Mouse (Mus musculus): ENCODE results near the gene Oxct2b. TPM values are rescaled to one million over a fixed set of nuclear protein-coding genes. Genes with fewer than 3 reads are reported as not detected.
"Not testable (repeated sequence)": the region's sequence is repeated elsewhere in the genome, so short reads cannot be mapped to it uniquely, and the experiment has no call there.

Gene Oxct2b
- polyA plus RNA-seq (2015; fragmentation: Nextera tagmentation; extraction: Ambion mirVana), result 0.09 TPM in 1 of 2 replicates, not detected in the other

GRCm38 (mm10) chr4:123116011-123116410 is at the start of gene Oxct2b:
TSS of gene Oxct2b (plus strand) at chr4:123116266.
- no peak for DNase-seq (ENCODE audit: low spot score)

GRCm38 (mm10) chr4:123068646-123069045 is 47.4 kb upstream of the Oxct2b start:
- DNase-seq (ENCODE audit: low spot score), result no peak

DNA sequence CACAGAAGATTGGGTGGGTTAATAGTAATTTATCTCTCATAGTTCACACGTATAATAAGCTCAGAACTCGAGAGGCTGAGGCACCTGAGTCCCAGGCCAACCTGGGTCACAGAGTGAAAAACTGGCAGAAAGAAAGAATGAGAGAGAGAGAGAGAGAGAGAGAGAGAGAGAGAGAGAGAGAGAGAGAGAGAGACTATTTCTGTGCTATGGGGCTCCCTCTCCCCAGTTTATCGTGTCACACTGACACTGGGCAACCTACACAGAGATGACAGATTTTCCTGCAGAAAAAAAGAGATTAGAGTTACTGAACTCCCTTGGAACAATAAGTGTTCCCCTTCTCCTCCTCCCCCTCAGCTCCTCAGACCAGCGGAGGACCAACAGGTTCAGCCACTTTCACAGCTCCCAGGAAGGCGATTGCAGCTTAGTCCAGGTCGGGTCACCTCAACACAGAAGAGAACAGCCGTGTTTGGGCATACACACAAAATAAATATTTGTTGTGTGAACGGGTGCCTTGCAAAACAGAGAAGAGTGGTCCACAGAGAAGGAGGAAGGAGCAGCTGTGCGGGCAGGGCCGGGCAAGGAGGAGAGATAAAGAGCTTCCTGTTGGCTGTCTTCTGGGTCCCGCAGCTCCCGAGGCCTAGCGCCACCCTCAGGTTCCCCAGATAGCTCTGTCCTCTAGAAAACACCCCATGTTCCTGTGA is 44.6 kb upstream of the Oxct2b start:
- peak; percentile 66 for DNase-seq (ENCODE audit: low spot score)

- no peak for DNase-seq (ENCODE audit: low spot score)
These were observed 39.1 kb upstream of the Oxct2b start for GRCm38 (mm10) chr4:123076928-123077327.

GRCm38 (mm10) chr4:123078231-123078630 is 37.8 kb upstream of the Oxct2b start:
- no peak for DNase-seq (ENCODE audit: low spot score)

- no peak for DNase-seq (ENCODE audit: low spot score)
These were observed 35.3 kb upstream of the Oxct2b start for GRCm38 (mm10) chr4:123080791-123081190.

GRCm38 (mm10) chr4:123082283-123083163 is 33.5 kb upstream of the Oxct2b start:
- DNase-seq (ENCODE audit: low spot score), result peak; percentile 75

GRCm38 (mm10) chr4:123083323-123083902 is 32.7 kb upstream of the Oxct2b start:
- DNase-seq (ENCODE audit: low spot score), result no peak

GRCm38 (mm10) chr4:123085290-123085689 is 30.8 kb upstream of the Oxct2b start:
- DNase-seq (ENCODE audit: low spot score), result no peak

- no peak for DNase-seq (ENCODE audit: low spot score)
These were observed 29.7 kb upstream of the Oxct2b start for GRCm38 (mm10) chr4:123086381-123086780.

- no peak for DNase-seq (ENCODE audit: low spot score)
These were observed 23.4 kb upstream of the Oxct2b start for GRCm38 (mm10) chr4:123092621-123093020.

DNA sequence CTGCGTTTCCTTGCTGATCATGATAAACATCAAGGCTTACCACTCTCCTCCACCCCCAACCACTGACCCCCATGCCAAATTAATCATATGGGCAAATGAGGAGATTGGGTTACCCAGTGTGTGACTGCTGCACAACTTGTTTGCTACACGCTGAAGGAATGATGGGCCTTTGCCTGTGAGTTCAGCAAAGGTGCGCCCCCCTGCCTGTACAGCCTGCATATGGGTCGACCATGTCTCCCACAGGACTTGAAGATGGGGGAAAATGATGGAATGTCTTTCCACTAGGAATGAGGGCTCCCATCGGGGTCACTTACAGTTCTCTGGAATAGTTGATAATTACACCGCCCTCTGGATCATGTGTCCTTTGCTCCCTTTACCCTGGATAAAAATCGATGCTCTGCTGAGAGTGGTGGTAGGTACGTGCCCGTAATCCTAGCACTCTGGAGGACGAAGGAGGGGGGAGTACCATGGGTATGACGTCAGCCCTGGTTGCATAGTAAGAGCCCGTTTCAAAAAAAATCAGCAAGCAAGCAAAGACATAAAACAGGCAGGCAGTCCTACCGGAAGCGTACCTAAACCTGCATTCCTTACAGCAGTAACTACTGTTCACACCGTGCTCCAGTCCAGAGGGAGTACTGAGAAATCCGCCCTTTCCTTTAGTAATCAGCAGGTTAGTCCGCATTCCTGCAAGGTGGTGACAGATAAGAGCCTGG is 22.8 kb upstream of the Oxct2b start:
- DNase-seq (ENCODE audit: low spot score), result no peak

DNA sequence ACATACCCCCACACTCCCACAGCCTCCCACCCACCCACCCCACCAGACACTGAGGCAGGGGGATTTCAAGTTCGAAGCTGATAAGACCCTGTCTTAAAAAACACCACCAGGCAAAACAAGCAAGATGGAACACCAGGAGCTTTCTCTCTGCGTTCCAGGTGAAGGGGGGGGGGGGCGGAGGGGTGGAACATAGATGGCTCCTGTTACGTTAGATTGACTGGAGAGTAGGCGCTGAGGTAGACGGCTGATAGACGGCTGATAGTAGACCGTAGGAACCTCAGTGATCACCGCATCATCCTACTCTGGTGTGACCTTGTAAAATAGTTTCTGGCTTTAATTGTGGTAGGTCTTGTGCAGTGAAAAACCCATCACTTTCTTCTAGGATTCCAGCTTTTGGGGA is 22.2 kb upstream of the Oxct2b start:
- DNase-seq (ENCODE audit: low spot score), result no peak

- no peak for DNase-seq (ENCODE audit: low spot score)
These were observed 11.2 kb upstream of the Oxct2b start, which contains the start of gene Bmp8b for GRCm38 (mm10) chr4:123104651-123105450. TSS of gene Bmp8b (plus strand) at chr4:123105165.

GRCm38 (mm10) chr4:123105451-123105790 is 10.6 kb upstream of the Oxct2b start:
- no peak for DNase-seq (ENCODE audit: low spot score)

DNA sequence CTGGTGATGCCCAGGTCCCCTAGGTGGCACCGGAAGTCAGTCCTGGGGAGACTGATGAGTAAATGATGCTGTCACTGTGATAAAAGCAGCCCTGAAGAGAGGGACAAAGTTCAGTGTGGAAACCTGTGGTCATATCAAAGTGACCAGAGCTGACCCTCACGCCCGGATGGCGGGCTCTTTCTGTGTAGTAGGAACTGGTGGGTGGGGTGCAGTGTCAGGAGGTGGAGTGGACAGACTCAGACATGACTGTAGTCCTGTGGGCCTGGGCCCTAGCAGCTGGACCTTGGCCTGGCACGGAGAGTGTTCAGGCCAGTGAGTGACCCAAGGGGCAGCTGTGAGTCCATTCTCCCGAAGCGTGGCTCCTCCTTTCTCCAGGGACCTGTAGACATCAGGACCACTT is 10.1 kb upstream of the Oxct2b start:
- DNase-seq (ENCODE audit: low spot score), result not testable (repeated sequence)

GRCm38 (mm10) chr4:123106864-123107263 is 9.2 kb upstream of the Oxct2b start:
- no peak for DNase-seq (ENCODE audit: low spot score)

DNA sequence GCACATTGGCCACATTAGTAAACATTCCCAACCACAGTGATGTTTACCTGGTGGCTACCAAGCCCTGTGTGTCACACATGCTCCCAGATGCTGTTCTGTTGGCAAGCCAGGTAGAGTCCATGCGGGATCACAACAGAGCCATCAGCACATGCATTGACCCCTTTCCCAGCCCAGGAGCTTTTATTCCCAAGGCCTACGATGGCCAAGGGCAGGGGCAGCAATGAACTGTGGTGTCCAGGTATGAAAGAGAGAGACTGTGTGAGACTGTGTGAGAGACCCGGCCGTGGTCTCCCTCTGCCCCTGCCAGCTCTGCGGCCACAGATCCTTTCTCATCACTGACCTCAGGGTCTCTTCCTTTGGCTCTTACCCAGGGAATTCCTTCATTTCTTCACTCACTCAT is 8.0 kb upstream of the Oxct2b start:
- no peak for DNase-seq (ENCODE audit: low spot score)

DNA sequence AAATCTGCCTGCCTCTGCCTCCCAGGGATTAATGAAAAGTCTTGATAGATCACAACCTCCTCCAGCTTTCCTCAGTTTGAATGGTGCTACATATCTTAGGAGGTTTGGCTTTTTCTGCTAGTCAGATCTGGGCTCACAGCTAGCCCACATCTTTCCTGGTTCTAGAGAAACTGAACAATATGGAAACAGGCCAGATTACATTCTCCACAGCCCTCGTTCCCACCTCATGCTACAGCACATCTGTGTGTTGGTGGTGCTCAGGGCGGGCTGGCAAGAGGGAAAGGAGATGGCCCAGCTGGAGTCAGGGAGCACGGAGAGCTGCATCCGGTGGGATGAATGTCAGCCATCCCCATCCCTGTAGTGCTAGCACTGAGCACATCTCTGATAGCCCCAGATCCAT is 5.3 kb upstream of the Oxct2b start:
- DNase-seq (ENCODE audit: low spot score), result no peak

GRCm38 (mm10) chr4:123111275-123111983 is 4.6 kb upstream of the Oxct2b start:
- DNase-seq (ENCODE audit: low spot score), result not testable (repeated sequence)
